Mouse (Mus musculus): Measurements from ENCODE around the gene Glipr2. TPM values are rescaled to one million over a fixed set of nuclear protein-coding genes. Genes with fewer than 3 reads are reported as not detected.

Gene Glipr2
- polyA plus RNA-seq, 1 experiment from 2014 or later = 33.7 TPM

GRCm38 (mm10) chr4:43983756-43984155 is 26.6 kb downstream of the Glipr2 start:
- no peak for ATAC-seq
- Histone ChIP-seq H3K27ac (no peak overlapping the region), H3K9me3 (no peaks in the 10 kb centered on the region), H3K27me3 (peaks cover 46% of the 10 kb centered on the region), H3K9ac (replicated peaks) (no peak overlapping the region), H3K4me1 (replicated peaks) (peaks cover 11% of the 10 kb centered on the region), H3K36me3 (no peaks in the 10 kb centered on the region), H3K4me2 (replicated peaks) (no peak overlapping the region), H3K4me3 (replicated peaks) (no peak overlapping the region)
- 93% methylated on average over 22 of the region's 22 CpGs for WGBS

- Histone ChIP-seq H3K9ac (replicated peaks) (no peak overlapping the region), H3K36me3 (no peaks in the 10 kb centered on the region), H3K4me2 (replicated peaks) (no peak overlapping the region), H3K9me3 (no peaks in the 10 kb centered on the region), H3K27ac (no peak overlapping the region), H3K4me1 (replicated peaks) (peaks cover 5% of the 10 kb centered on the region), H3K27me3 (peaks cover 46% of the 10 kb centered on the region), H3K4me3 (replicated peaks) (no peak overlapping the region)
- ATAC-seq = no peak
- 93% methylated on average over 19 of the region's 19 CpGs for WGBS
Observed at GRCm38 (mm10) chr4:43984326-43984725, 27.1 kb downstream of the Glipr2 start.

- ATAC-seq = no peak
- 87% methylated on average over 3 of the region's 3 CpGs for WGBS
- Histone ChIP-seq H3K9me3 (no peaks in the 10 kb centered on the region), H3K4me1 (replicated peaks) (no peaks in the 10 kb centered on the region), H3K36me3 (no peaks in the 10 kb centered on the region), H3K9ac (replicated peaks) (no peak overlapping the region), H3K27me3 (peaks cover 14% of the 10 kb centered on the region), H3K4me3 (replicated peaks) (no peak overlapping the region), H3K4me2 (replicated peaks) (no peak overlapping the region), H3K27ac (no peak overlapping the region)
Observed at GRCm38 (mm10) chr4:43988976-43989375, 31.8 kb downstream of the Glipr2 start.

GRCm38 (mm10) chr4:43993072-43993471 is 35.9 kb downstream of the Glipr2 start:
- WGBS = 93% methylated on average over 11 of the region's 11 CpGs
- Histone ChIP-seq H3K4me3 (replicated peaks) (no peak overlapping the region), H3K9ac (replicated peaks) (no peak overlapping the region), H3K36me3 (no peaks in the 10 kb centered on the region), H3K27ac (no peak overlapping the region), H3K4me2 (replicated peaks) (no peak overlapping the region), H3K9me3 (no peaks in the 10 kb centered on the region), H3K4me1 (replicated peaks) (no peaks in the 10 kb centered on the region), H3K27me3 (no peaks in the 10 kb centered on the region)
- no peak for ATAC-seq

- Histone ChIP-seq H3K27ac (no peak overlapping the region), H3K36me3 (no peaks in the 10 kb centered on the region), H3K4me1 (replicated peaks) (no peaks in the 10 kb centered on the region), H3K4me3 (replicated peaks) (no peak overlapping the region), H3K9me3 (no peaks in the 10 kb centered on the region), H3K9ac (replicated peaks) (no peak overlapping the region), H3K4me2 (replicated peaks) (no peak overlapping the region), H3K27me3 (no peaks in the 10 kb centered on the region)
- 79% methylated on average over 2 of the region's 2 CpGs for WGBS
- no peak for ATAC-seq
Observed at GRCm38 (mm10) chr4:43994342-43994741, 37.1 kb downstream of the Glipr2 start.

GRCm38 (mm10) chr4:44003622-44004021 is 46.4 kb downstream of the Glipr2 start:
- H3K4me2 ChIP-seq (replicated peaks) = no peak overlapping the region
- no peaks in the 10 kb centered on the region for H3K4me1 ChIP-seq (replicated peaks)
- no peak overlapping the region for H3K27ac ChIP-seq
- no peak overlapping the region for H3K4me3 ChIP-seq (replicated peaks)
- H3K27me3 ChIP-seq = 0 out of 2 replicates have a peak, but pooled peaks cover 3% of the 10 kb centered on the region
- no peak overlapping the region for H3K9ac ChIP-seq (replicated peaks)
- no peaks in the 10 kb centered on the region for H3K36me3 ChIP-seq
- no peaks in the 10 kb centered on the region for H3K9me3 ChIP-seq
- WGBS = 87% methylated on average over 6 of the region's 6 CpGs
- no peak for ATAC-seq

GRCm38 (mm10) chr4:44004126-44004525 is 46.9 kb downstream of the Glipr2 start, which contains the start of gene Clta:
TSS of gene Clta (plus strand) at chr4:44004452.
- no peak for ATAC-seq
- no peak within 1 kb of the TSS for H3K27ac ChIP-seq
- no peak within 1 kb of the TSS for H3K4me3 ChIP-seq (replicated peaks)
- H3K9me3 ChIP-seq = no peaks in the 10 kb centered on the region
- no peaks in the 10 kb centered on the region for H3K4me1 ChIP-seq (replicated peaks)
- 0 out of 2 replicates have a peak, but pooled peaks cover 3% of the 10 kb centered on the region for H3K27me3 ChIP-seq
- no peaks in the 10 kb centered on the region for H3K36me3 ChIP-seq
- no peak within 1 kb of the TSS for H3K9ac ChIP-seq (replicated peaks)
- no peak within 1 kb of the TSS for H3K4me2 ChIP-seq (replicated peaks)
- 93% methylated on average over 5 of the region's 5 CpGs for WGBS

- no peak overlapping the region for H3K27ac ChIP-seq
Observed at GRCm38 (mm10) chr4:44004623-44005409, 47.6 kb downstream of the Glipr2 start.

GRCm38 (mm10) chr4:44010176-44010575 is 53.0 kb downstream of the Glipr2 start:
- Histone ChIP-seq H3K9ac (replicated peaks) (no peak overlapping the region), H3K27me3 (no peaks in the 10 kb centered on the region), H3K27ac (no peak overlapping the region), H3K4me3 (replicated peaks) (no peak overlapping the region), H3K4me1 (replicated peaks) (peaks cover 30% of the 10 kb centered on the region), H3K9me3 (no peaks in the 10 kb centered on the region), H3K36me3 (no peaks in the 10 kb centered on the region), H3K4me2 (replicated peaks) (no peak overlapping the region)
- 97% methylated on average over 1 of the region's 1 CpGs for WGBS
- no peak for ATAC-seq

More at GRCm38 (mm10) chr4:44004623-44005409, 47.6 kb downstream of the Glipr2 start:
- no peak overlapping the region for H3K9ac ChIP-seq (replicated peaks)
- no peaks in the 10 kb centered on the region for H3K9me3 ChIP-seq
- no peak for ATAC-seq
- 73% methylated on average over 3 of the region's 3 CpGs for WGBS
- no peak overlapping the region for H3K4me3 ChIP-seq (replicated peaks)
- 0 out of 2 replicates have a peak, but pooled peaks cover 3% of the 10 kb centered on the region for H3K27me3 ChIP-seq
- no peak overlapping the region for H3K4me2 ChIP-seq (replicated peaks)
- no peaks in the 10 kb centered on the region for H3K36me3 ChIP-seq
- no peaks in the 10 kb centered on the region for H3K4me1 ChIP-seq (replicated peaks)

GRCm38 (mm10) chr4:44010893-44011292 is 53.7 kb downstream of the Glipr2 start:
- Histone ChIP-seq H3K9ac (replicated peaks) (no peak overlapping the region), H3K4me1 (replicated peaks) (peaks cover 33% of the 10 kb centered on the region), H3K27me3 (no peaks in the 10 kb centered on the region), H3K4me2 (replicated peaks) (no peak overlapping the region), H3K36me3 (no peaks in the 10 kb centered on the region), H3K9me3 (no peaks in the 10 kb centered on the region), H3K4me3 (replicated peaks) (no peak overlapping the region), H3K27ac (no peak overlapping the region)
- ATAC-seq = no peak
- WGBS = 46% methylated on average over 2 of the region's 2 CpGs

- Histone ChIP-seq H3K4me3 (replicated peaks) (peak overlapping the region; percentile 76), H3K4me2 (replicated peaks) (peak overlapping the region; percentile 99), H3K9me3 (no peaks in the 10 kb centered on the region), H3K36me3 (no peaks in the 10 kb centered on the region), H3K27me3 (0 out of 2 replicates have a peak, but pooled peaks cover 2% of the 10 kb centered on the region), H3K9ac (replicated peaks) (peak overlapping the region; percentile 69), H3K27ac (peak overlapping the region; percentile 75; the same call in 1 of the 2 replicates), H3K4me1 (replicated peaks) (peaks cover 37% of the 10 kb centered on the region)
- WGBS = 74% methylated on average over 3 of the region's 3 CpGs
- ATAC-seq = no peak
Observed at GRCm38 (mm10) chr4:44011799-44012198, 54.6 kb downstream of the Glipr2 start.

GRCm38 (mm10) chr4:44012376-44013367 is 55.5 kb downstream of the Glipr2 start:
- peaks cover 37% of the 10 kb centered on the region for H3K4me1 ChIP-seq (replicated peaks)
- no peaks in the 10 kb centered on the region for H3K36me3 ChIP-seq
- peak overlapping the region; percentile 75 for H3K27ac ChIP-seq
- H3K9ac ChIP-seq (replicated peaks) = peak overlapping the region; percentile 90
- peak; percentile 99 for ATAC-seq
- 0 out of 2 replicates have a peak, but pooled peaks cover 2% of the 10 kb centered on the region for H3K27me3 ChIP-seq
- peak overlapping the region; percentile 99 for H3K4me2 ChIP-seq (replicated peaks)
- H3K9me3 ChIP-seq = no peaks in the 10 kb centered on the region
- WGBS = under 1% methylated on average over 77 of the region's 77 CpGs
- H3K4me3 ChIP-seq (replicated peaks) = peak overlapping the region; percentile 76
